Mouse (Mus musculus): ENCODE data around the gene Cited2.

Gene Cited2

GRCm38 (mm10) chr10:17723421-17723841 is 413 bp downstream of the Cited2 start:
- in situ Hi-C loops (cut with MseI, MboI): loop anchor here in 1 of 2 experiments (10.0 kb wide), 1 partner anchor 149 kb away; no protein-coding TSS in a partner anchor

DNA sequence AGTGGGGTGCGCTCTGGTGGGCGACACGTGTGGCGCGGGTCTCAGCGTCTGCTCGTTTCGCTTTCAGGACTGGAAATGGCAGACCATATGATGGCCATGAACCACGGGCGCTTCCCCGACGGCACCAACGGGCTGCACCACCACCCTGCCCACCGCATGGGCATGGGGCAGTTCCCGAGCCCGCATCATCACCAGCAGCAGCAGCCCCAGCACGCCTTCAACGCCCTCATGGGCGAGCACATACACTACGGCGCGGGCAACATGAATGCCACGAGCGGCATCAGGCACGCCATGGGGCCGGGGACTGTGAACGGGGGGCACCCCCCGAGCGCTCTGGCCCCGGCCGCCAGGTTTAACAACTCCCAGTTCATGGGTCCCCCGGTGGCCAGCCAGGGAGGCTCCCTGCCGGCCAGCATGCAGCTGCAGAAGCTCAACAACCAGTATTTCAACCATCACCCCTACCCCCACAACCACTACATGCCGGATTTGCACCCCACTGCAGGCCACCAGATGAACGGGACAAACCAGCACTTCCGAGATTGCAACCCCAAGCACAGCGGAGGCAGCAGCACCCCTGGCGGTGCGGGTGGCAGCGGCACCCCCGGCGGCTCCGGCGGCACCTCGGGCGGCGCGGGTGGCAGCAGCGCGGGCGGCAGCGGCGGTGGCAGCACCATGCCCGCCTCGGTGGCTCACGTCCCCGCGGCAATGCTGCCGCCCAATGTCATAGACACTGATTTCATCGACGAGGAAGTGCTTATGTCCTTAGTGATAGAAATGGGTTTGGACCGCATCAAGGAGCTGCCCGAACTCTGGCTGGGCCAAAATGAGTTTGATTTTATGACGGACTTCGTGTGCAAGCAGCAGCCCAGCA is 1.1 kb downstream of the Cited2 start:
- in situ Hi-C loops (cut with MseI, MboI): loop anchor here in 1 of 2 experiments (10.0 kb wide), 1 partner anchor 149 kb away; no protein-coding TSS in a partner anchor

DNA sequence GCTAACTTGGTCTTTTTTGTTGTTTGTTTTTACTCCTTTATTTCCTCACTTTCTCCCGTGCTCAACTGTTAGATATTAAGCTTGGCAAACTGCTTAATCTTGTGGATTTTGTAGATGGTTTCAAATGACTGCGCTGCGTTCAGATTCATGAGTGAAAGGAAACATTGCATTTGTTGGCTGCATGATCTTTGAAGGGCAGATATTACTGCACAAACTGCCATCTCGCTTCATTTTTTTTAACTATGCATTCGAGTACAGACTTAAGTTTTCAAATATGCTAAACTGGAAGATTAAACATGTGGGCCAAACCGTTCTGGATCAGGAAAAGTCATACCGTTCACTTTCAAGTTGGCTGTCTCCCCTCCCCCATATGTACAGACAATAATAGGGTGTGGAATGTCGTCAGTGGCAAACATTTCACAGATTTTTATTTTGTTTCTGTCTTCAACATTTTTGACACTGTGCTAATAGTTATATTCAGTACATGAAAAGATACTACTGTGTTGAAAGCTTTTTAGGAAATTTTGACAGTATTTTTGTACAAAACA is 2.1 kb downstream of the Cited2 start:
- in situ Hi-C loops (cut with MseI, MboI): loop anchor here in 1 of 2 experiments (10.0 kb wide), 1 partner anchor 150 kb away; no protein-coding TSS in a partner anchor

GRCm38 (mm10) chr10:17725644-17726372 is 2.8 kb downstream of the Cited2 start:
- in situ Hi-C loops (cut with MseI, MboI): loop anchor here in 1 of 2 experiments (10.0 kb wide), 1 partner anchor 151 kb away; no protein-coding TSS in a partner anchor

- in situ Hi-C loops (cut with MseI, MboI): loop anchor here in 1 of 2 experiments (10.0 kb wide), 1 partner anchor 152 kb away; no protein-coding TSS in a partner anchor
Observed at GRCm38 (mm10) chr10:17726373-17726720, 3.3 kb downstream of the Cited2 start.

- in situ Hi-C loops (cut with MseI, MboI): loop anchor here in 1 of 2 experiments (10.0 kb wide), 1 partner anchor 153 kb away; no protein-coding TSS in a partner anchor
Observed at GRCm38 (mm10) chr10:17727161-17727925, 4.3 kb downstream of the Cited2 start.

GRCm38 (mm10) chr10:17727926-17728279 is 4.9 kb downstream of the Cited2 start:
- in situ Hi-C loops (cut with MseI, MboI): loop anchor here in 1 of 2 experiments (10.0 kb wide), 1 partner anchor 153 kb away; no protein-coding TSS in a partner anchor

DNA sequence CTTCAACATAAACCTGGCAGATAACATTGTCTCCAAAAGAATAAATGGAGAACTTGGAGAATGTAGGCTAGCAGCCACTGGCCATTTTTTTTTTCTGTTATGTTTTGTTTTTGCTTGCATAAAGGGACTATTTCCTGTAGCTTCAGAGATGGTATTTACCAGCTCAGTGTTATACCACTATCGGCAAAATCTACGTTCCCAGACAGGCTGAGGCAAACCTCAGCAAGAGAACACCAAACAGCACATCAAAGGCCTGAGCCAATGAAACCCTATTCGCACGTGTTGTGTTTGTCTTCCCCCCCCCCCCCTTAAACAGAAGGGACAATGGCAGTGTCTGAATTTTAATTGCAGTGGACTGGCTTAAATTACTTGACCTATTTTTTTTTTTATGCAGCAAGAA is 5.7 kb downstream of the Cited2 start:
- in situ Hi-C loops (cut with MseI, MboI): loop anchor here in 1 of 2 experiments (10.0 kb wide), 1 partner anchor 154 kb away; no protein-coding TSS in a partner anchor

DNA sequence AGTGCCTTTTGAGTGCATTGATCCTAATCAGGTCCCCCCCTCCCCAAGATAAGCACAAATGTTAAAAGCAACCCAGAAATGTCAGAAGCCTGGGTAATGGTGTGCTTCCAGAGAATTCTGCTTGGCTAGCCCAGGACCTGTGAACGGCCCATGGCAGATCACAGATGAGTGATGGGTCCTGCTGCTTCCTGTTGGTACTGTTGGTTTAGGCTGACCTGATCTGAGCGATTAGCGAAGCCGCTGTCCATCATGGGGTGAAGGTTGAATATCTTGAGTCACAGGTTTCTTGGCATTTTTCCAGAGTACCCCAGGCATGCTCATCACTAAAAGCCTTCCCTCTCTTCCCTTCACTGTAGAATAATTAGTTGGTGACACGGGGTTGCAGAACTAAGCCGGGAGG is 6.5 kb downstream of the Cited2 start:
- in situ Hi-C loops (cut with MseI, MboI): loop anchor here in 1 of 2 experiments (10.0 kb wide), 1 partner anchor 155 kb away; no protein-coding TSS in a partner anchor

DNA sequence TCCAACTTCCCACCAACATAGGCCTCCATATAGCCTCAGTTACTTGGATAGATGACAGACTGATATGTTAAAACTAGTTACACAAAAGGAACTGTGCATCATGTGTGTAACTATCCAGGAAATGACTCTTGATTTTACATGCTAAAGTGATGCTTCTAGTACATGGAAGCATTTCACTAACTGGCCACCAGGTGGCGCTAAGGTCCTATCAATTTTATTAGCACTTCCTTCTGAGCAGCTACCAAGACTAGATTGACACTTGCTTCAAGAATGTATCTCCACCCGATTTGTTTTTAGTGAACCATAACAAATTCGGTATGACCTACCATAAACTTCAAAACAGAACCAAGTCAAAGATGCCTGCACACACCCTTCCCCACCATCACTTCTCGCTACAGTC is 10.0 kb downstream of the Cited2 start:
- in situ Hi-C loops (cut with MseI, MboI): no loop called here

DNA sequence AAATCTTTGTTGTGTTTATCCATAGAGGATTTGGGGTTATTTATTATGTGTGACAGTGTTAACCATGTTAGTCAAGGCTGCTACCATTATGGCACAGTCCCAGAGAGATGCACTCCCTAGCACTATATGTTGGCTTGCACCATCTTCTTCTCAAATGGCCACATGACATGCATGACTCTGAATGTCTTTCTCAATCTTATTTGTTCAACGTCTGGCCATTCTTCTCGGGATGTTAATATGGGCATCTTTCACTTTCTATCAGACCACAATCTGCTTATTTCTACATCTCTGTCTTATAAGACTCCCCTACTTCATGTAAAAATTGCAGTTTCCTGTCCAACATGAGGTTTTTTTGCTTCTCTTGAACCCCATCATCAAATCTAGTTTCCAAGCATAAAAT is 19.6 kb downstream of the Cited2 start:
- in situ Hi-C loops (cut with MseI, MboI): loop anchor here in 1 of 2 experiments (5.0 kb wide), 1 partner anchor 130 kb away; no protein-coding TSS in a partner anchor

DNA sequence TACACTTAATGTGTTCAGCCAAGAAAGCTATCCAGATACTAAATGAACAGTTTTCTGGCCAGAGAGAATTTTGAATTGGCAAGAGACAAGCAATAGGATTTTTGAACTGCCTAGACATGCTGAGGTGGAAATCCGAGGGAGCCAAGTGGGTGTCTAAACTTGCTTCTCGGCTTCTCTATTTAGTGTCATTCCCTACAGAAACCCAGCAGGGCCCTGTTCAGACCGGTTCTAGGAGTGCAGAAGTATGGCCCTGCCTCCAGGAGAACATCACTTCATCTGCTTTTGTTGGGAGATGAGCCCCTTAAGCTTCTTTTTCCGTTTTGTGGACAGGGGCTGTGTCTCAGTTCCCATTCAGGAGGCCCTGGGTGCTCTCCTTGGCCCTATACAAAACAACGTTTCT is 29.5 kb downstream of the Cited2 start:
- in situ Hi-C loops (cut with MseI, MboI): loop anchor here in 1 of 2 experiments (25.0 kb wide), 1 partner anchor 435 kb away; no protein-coding TSS in a partner anchor

DNA sequence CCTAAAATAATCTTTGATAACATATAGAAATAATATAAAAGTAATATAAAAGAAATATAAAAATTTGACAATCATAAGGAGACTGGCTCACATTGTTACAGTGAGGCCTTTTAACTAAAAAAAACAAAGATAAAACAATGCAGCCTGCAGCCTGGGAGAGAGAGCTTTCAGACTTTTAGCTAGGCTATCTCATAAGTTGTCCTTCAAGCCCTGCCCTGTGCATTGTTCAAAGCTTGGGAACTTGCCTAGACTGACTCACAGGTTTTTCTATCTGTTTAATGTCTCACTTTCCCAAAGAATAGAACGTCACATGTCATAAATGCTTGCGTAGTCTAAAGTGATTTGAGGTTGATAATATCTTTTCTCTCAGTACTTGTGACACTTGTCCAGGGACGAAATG is 36.8 kb downstream of the Cited2 start:
- in situ Hi-C loops (cut with MseI, MboI): loop anchor here in 1 of 2 experiments (25.0 kb wide), 1 partner anchor 428 kb away; no protein-coding TSS in a partner anchor

DNA sequence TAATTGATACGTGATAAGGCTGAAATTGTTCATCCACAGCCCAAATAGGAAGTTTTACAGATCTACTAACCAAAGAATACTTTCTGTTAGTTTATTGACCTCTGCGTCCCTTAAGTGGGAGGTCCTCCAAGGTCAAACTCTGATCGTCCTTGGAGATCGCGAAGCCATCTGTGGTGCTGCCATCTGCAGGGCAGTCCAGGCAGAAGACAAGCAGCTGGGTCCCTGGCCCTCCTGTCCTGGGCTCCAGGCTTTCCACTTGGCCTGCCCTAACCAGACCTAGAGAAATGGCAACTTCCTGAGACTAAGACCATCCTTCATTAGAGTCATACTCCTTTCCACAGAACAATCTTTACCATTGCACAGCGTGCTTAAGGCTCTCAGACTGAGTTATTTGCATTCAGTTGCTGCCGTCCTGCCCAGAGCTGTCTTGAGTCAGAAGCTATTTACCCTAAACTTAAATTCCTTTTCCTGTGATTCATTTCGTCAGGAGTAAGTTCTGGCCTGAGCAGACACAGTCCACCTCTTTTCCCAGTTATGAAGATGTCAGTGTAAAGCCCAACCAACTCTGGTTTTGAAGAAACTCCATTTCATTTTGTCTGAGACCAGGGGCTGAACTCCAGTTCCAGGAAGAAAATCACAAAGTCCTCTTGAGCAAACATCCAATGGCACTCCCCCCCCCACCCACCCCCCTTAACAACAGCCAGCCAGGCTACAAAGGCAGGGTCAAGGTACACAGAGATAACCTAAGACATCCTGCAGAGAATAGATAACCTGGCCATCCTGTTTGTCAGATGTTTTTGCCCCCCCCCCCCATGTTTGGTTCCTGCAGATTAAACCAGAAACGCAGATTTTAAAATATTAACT is 38.0 kb downstream of the Cited2 start:
- in situ Hi-C loops (cut with MseI, MboI): loop anchor here in 1 of 2 experiments (25.0 kb wide), 1 partner anchor 426 kb away; no protein-coding TSS in a partner anchor

DNA sequence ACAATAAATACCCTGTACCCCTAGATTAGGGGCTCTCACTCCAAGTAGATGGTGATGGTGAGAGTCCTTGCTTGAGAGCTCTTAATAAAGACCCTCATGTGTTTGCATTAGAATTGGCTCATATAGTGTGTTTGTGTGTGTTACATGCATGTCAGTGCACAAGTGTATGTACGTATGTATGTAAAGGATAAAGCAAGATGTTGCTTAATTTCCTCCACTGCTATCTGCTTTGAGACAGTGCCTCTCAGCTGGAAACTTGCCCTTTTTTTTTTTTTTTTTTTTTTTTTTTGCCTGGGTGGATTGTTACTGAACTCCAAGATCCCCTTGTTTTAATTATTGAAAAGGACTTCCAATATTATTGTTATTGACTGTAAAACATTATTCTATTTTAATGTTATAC is 38.6 kb downstream of the Cited2 start:
- in situ Hi-C loops (cut with MseI, MboI): loop anchor here in 1 of 2 experiments (25.0 kb wide), 1 partner anchor 426 kb away; no protein-coding TSS in a partner anchor

DNA sequence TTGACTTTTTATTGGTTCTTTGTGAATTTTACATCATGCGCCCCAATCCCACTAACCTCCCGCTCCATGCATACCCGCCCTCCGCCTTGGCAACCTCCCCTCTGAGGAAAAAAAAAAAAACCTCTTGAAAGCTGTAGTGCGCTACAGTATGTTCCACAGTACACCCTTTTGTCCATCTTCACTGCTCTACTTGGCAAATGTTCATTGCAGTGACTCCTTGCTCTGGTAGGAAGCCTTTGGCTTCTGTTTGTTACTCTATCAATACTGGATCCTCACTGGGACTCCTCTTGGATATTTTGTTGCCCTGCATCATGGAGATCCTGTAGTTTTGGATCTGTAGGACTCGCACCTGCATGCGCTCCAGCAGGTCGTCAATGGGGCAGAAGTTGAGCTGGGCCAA is 39.9 kb downstream of the Cited2 start:
- in situ Hi-C loops (cut with MseI, MboI): loop anchor here in 1 of 2 experiments (25.0 kb wide), 1 partner anchor 424 kb away; no protein-coding TSS in a partner anchor

DNA sequence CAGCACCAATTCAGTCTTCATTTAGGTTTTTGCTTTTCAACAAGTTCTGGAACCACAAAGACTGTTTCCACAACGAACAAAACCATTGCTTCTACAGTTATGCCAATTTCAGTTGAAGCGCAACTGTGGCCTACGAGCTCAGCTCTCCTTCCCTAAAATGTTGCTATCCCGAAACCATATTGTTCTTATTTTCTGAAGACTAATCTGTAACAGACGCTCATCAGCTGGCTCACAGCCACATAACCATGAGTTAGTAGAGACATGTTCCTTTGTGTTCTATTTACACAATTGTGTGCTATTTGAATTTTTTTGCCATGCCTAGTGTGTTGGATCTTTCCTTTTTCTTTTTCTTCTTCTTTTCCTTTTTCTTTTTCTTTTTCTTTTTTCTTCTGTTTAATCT is 46.8 kb downstream of the Cited2 start:
- in situ Hi-C loops (cut with MseI, MboI): loop anchor here in 1 of 2 experiments (25.0 kb wide), 1 partner anchor 417 kb away; no protein-coding TSS in a partner anchor

DNA sequence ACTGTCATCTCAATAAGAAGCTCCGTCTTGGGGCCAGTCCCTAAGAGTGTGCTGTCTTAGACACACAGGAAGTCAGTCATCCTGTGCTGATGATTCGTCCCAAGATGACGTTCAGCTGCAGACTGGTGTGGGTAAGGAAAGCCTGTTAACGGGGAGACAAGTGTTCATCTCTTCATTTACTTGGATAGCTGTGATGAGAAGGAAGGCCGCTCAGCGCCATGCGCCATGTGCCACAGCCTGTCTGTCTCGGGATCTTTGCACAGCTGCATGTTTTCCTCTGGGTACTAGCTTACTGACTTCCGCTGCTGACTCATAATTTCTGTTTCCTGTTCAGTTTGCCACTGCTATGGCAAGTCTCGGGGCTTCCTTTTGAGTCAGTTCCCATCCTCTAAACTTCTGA is 49.3 kb downstream of the Cited2 start:
- in situ Hi-C loops (cut with MseI, MboI): loop anchor here in 1 of 2 experiments (25.0 kb wide), 1 partner anchor 415 kb away; no protein-coding TSS in a partner anchor

GRCm38 (mm10) chr10:17774366-17774765 is 51.3 kb downstream of the Cited2 start:
- in situ Hi-C loops (cut with MseI, MboI): loop anchor here in 1 of 2 experiments (25.0 kb wide), 1 partner anchor 413 kb away; no protein-coding TSS in a partner anchor
